Mouse (Mus musculus): ENCODE measurements at regions not wholly inside any gene's neighbourhood (a gene's known extent, or its start where the extent isn't known, plus 50 kb on each side); places are given as distances from the start of the nearest gene placed in this dataset.
"Not testable (repeated sequence)": the region's sequence is repeated elsewhere in the genome, so short reads cannot be mapped to it uniquely, and the experiment has no call there.

GRCm38 (mm10) chr13:44490935-44491465 is 238.3 kb upstream of the Jarid2 start:
- Histone ChIP-seq H3K36me3 (ENCODE audit: control insufficient read depth, insufficient read depth, low read length) (no peaks in the 10 kb centered on the region), H3K27ac (ENCODE audit: insufficient read depth, low read depth, low read length) (peak overlapping the region; percentile 21; the same call in 1 of the 2 replicates), H3K4me1 (ENCODE audit: control insufficient read depth, insufficient read depth, insufficient read length, low read length) (peaks cover 2% of the 10 kb centered on the region; the same call in 1 of the 2 replicates), H3K27me3 (ENCODE audit: control insufficient read depth, insufficient read depth, low read length) (no peaks in the 10 kb centered on the region), H3K4me3 (ENCODE audit: low read depth, low read length) (no peak overlapping the region)
- 60% methylated on average over 4 of the region's 4 CpGs for WGBS
- no peak for TF ChIP-seq CTCF (IDR thresholded peaks at IDR 0.05; ENCODE audit: extremely low read depth, insufficient read length, insufficient replicate concordance, low read depth, low read length)
- no peak for TF ChIP-seq POLR2A (IDR thresholded peaks at IDR 0.05; ENCODE audit: low read depth, low read length)

DNA sequence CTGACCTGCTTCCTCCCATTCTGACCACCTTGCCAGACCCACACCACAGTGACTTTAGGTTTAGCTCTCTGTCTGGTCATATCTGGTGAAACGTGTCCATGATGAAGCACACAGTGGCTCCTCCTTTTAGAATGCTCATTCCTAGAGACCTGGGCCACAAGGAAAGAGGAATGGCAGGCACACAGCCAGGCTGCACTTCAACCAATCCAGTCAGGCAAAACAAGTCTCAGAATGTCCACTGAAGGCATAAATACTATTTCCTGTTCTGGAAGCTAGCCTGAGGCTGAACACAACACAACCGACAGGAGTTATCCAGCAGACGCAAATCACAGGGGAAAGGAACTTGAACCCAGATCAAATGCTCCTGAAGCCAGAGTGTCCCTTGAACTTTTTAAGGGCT is 235.4 kb upstream of the Jarid2 start:
- TF ChIP-seq CTCF (IDR thresholded peaks at IDR 0.05; ENCODE audit: extremely low read depth, insufficient read length, insufficient replicate concordance, low read depth, low read length): no peak
- no peak for TF ChIP-seq POLR2A (IDR thresholded peaks at IDR 0.05; ENCODE audit: low read depth, low read length)
- WGBS: 60% methylated on average over 3 of the region's 3 CpGs
- no peak overlapping the region for H3K27ac ChIP-seq (ENCODE audit: insufficient read depth, low read depth, low read length)
- no peaks in the 10 kb centered on the region for H3K36me3 ChIP-seq (ENCODE audit: control insufficient read depth, insufficient read depth, low read length)
- peaks cover 2% of the 10 kb centered on the region; the same call in 1 of the 2 replicates for H3K4me1 ChIP-seq (ENCODE audit: control insufficient read depth, insufficient read depth, insufficient read length, low read length)
- H3K27me3 ChIP-seq (ENCODE audit: control insufficient read depth, insufficient read depth, low read length): no peaks in the 10 kb centered on the region
- no peak overlapping the region for H3K4me3 ChIP-seq (ENCODE audit: low read depth, low read length)

DNA sequence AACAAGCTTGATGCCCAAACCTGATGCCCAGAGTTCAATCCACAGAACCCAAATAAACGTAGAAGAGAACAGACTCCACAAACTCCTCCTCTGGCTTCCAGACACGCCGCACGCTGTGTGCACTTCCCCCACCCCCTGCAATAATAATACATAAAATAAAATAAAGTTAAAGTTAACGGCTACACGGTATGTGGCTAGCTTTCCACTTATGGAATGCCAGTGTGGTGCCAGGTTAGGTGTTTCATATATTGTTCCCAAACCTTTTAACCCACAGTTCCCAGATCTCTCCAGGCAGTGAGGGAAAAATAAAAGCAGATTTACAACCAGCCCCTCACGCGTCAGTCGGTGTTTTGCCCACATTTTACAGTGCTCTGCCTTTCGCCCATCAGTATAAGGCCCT is 233.8 kb upstream of the Jarid2 start:
- no peaks in the 10 kb centered on the region for H3K27me3 ChIP-seq (ENCODE audit: control insufficient read depth, insufficient read depth, low read length)
- TF ChIP-seq POLR2A (IDR thresholded peaks at IDR 0.05; ENCODE audit: low read depth, low read length) (no peak), CTCF (IDR thresholded peaks at IDR 0.05; ENCODE audit: extremely low read depth, insufficient read length, insufficient replicate concordance, low read depth, low read length) (no peak)
- H3K27ac ChIP-seq (ENCODE audit: insufficient read depth, low read depth, low read length): no peak overlapping the region
- no peaks in the 10 kb centered on the region for H3K36me3 ChIP-seq (ENCODE audit: control insufficient read depth, insufficient read depth, low read length)
- 94% methylated on average over 10 of the region's 10 CpGs for WGBS
- peaks cover 2% of the 10 kb centered on the region; the same call in 1 of the 2 replicates for H3K4me1 ChIP-seq (ENCODE audit: control insufficient read depth, insufficient read depth, insufficient read length, low read length)
- no peak overlapping the region for H3K4me3 ChIP-seq (ENCODE audit: low read depth, low read length)

DNA sequence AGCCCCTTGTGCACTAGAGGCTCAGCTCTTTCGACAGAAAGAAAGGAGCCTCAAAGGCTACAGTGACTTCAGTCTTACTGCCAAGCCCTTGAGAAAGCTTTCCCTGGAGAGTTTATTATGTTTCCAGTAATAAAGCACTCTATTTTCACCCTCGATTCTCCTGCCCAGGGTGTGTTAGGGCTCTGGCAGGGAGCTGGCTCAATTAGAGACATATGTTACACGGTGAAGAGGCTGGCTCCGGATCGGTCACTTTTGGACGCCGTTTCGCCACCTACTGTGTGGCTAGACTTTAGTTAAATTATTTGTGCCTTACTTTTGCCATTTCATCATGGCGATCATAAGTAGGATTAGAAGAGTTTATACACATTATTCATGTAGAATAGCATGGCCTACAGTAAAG is 232.7 kb upstream of the Jarid2 start:
- TF ChIP-seq POLR2A (IDR thresholded peaks at IDR 0.05; ENCODE audit: low read depth, low read length): no peak
- TF ChIP-seq CTCF (IDR thresholded peaks at IDR 0.05; ENCODE audit: extremely low read depth, insufficient read length, insufficient replicate concordance, low read depth, low read length): no peak
- no peak overlapping the region for H3K4me3 ChIP-seq (ENCODE audit: low read depth, low read length)
- H3K4me1 ChIP-seq (ENCODE audit: control insufficient read depth, insufficient read depth, insufficient read length, low read length): peaks cover under 1% of the 10 kb centered on the region
- H3K27me3 ChIP-seq (ENCODE audit: control insufficient read depth, insufficient read depth, low read length): no peaks in the 10 kb centered on the region
- no peak overlapping the region for H3K27ac ChIP-seq (ENCODE audit: insufficient read depth, low read depth, low read length)
- 80% methylated on average over 9 of the region's 9 CpGs for WGBS
- no peaks in the 10 kb centered on the region for H3K36me3 ChIP-seq (ENCODE audit: control insufficient read depth, insufficient read depth, low read length)

GRCm38 (mm10) chr13:44500896-44501295 is 228.4 kb upstream of the Jarid2 start:
- H3K27ac ChIP-seq (ENCODE audit: insufficient read depth, low read depth, low read length); H3K4me3 ChIP-seq (ENCODE audit: low read depth, low read length); H3K36me3 ChIP-seq (ENCODE audit: control insufficient read depth, insufficient read depth, low read length); H3K27me3 ChIP-seq (ENCODE audit: control insufficient read depth, insufficient read depth, low read length): not testable (repeated sequence)
- 86% methylated on average over 5 of the region's 5 CpGs for WGBS
- peaks cover 17% of the 10 kb centered on the region for H3K4me1 ChIP-seq (ENCODE audit: control insufficient read depth, insufficient read depth, insufficient read length, low read length)

DNA sequence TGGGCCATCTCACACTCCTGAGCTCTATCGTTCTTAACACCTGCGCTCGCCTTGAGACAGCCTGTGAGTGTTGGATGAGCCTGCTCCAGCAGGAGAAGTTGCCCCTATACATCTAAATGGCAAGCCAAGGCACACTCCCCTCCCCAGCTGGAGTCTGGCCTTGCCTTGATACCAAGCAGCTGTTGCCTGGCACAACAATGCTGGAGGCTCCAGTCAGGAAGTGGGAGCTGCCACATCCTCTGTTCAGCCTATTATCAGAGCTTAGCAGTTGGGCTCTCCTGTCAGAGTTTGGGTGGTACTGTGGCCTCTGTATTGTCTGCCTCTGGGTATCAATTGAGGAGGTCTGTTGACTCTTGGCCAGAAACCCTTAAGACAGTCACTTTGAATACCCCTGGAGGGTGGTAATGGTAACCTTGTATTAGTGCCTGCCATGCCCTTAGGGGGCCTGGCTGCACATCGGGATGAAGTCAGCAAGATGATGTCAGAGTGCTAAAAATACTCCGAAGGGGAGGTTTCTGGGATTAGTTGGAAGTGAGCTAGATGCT is 227.4 kb upstream of the Jarid2 start:
- WGBS: 26% methylated on average over 5 of the region's 5 CpGs
- Histone ChIP-seq H3K27ac (ENCODE audit: insufficient read depth, low read depth, low read length) (peak overlapping the region; percentile 74), H3K27me3 (ENCODE audit: control insufficient read depth, insufficient read depth, low read length) (no peaks in the 10 kb centered on the region), H3K4me3 (ENCODE audit: low read depth, low read length) (no peak overlapping the region), H3K4me1 (ENCODE audit: control insufficient read depth, insufficient read depth, insufficient read length, low read length) (peaks cover 17% of the 10 kb centered on the region), H3K36me3 (ENCODE audit: control insufficient read depth, insufficient read depth, low read length) (no peaks in the 10 kb centered on the region)
- TF ChIP-seq CTCF (IDR thresholded peaks at IDR 0.05; ENCODE audit: extremely low read depth, insufficient read length, insufficient replicate concordance, low read depth, low read length) (no peak), POLR2A (IDR thresholded peaks at IDR 0.05; ENCODE audit: low read depth, low read length) (no peak)

DNA sequence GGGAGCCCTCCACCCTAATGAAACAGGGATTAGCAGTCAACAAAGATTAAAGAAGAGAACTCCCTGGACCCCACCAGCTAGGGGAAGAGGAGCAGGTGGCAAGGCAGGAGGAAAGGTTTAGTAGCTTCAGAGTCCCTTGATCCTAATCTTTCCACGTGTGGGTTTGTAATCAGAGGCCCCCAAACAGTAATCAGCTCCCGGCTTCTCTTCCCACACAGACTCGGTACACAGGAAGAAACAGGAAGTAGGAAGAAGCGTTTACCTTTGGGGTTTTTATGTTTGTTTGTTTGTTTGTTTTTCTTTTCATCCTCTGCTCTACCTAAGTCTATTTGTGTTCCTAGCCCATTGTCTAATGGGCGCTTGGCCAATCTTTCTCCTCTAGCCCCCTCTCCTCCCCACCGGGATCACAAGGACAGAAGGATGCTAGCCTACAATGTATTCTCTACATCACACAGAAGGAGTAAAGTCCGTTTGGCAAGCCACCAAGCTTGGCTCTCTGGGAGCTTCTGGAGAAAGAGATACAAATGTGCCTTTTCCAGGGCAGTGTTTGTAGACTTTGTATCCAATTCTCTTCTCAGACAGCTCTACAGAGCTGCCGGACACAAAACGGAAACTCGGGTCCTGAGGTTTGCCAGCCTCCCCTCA is 226.5 kb upstream of the Jarid2 start:
- peak overlapping the region; percentile 26 for H3K4me3 ChIP-seq (ENCODE audit: low read depth, low read length)
- TF ChIP-seq POLR2A (IDR thresholded peaks at IDR 0.05; ENCODE audit: low read depth, low read length) (no peak), CTCF (IDR thresholded peaks at IDR 0.05; ENCODE audit: extremely low read depth, insufficient read length, insufficient replicate concordance, low read depth, low read length) (no peak)
- H3K36me3 ChIP-seq (ENCODE audit: control insufficient read depth, insufficient read depth, low read length): no peaks in the 10 kb centered on the region
- H3K4me1 ChIP-seq (ENCODE audit: control insufficient read depth, insufficient read depth, insufficient read length, low read length): peaks cover 17% of the 10 kb centered on the region
- H3K27me3 ChIP-seq (ENCODE audit: control insufficient read depth, insufficient read depth, low read length): no peaks in the 10 kb centered on the region
- 14% methylated on average over 10 of the region's 10 CpGs for WGBS
- peak overlapping the region; percentile 92 for H3K27ac ChIP-seq (ENCODE audit: insufficient read depth, low read depth, low read length)

Data from small intestine, adult 2 months (tissue).